Mouse (Mus musculus) right cerebral cortex, adult 2 months (tissue): ENCODE measurements around the gene Ifitm1.
"Not testable (repeated sequence)": the region's sequence is repeated elsewhere in the genome, so short reads cannot be mapped to it uniquely, and the experiment has no call there.

ENCODE experiments used
- DNase-seq, 2 experiments: peaks; one replicate each; pipeline ENCODE4 v3.0.0; 2021 to 2022; ENCODE audit warnings: low spot score in 2 of 2

The Ifitm1 gene

GRCm38 (mm10) chr7:141011238-141011770, 44.3 kb downstream of the Ifitm1 start:
- no peak for DNase-seq

GRCm38 (mm10) chr7:141016707-141017697, 50.0 kb downstream of the Ifitm1 start:
- DNase-seq: no peak

- not testable (repeated sequence) for DNase-seq
Measured at GRCm38 (mm10) chr7:141017824-141018223, 50.8 kb downstream of the Ifitm1 start, which contains the start of gene Ifitm6. Gene Ifitm6, minus strand, starts transcription at chr7:141017924.

- no peak for DNase-seq
Measured at GRCm38 (mm10) chr7:141019028-141019427, 52.0 kb downstream of the Ifitm1 start.
